Mouse (Mus musculus) forebrain, embryonic 15.5 days (tissue): ENCODE measurements around the gene Sec63. TPM values are rescaled to one million over a fixed set of nuclear protein-coding genes. Genes with fewer than 3 reads are reported as not detected.

Source experiments
- ATAC-seq: fragments of 200-750 bp; cut with Nextera tagmentation; replicated peaks from 2 replicates; pipeline ENCODE4 v1.8.0; 2017; ENCODE audit warnings: mild to moderate bottlenecking, moderate TSS enrichment, moderate library complexity
- H3K27ac ChIP-seq: fragments of 300-500 bp; sonication (generic); replicated peaks from 2 replicates; pipeline ENCODE4 v1.5.1; 2015; ENCODE audit warnings: mild to moderate bottlenecking, inconsistent platforms
- H3K27me3 ChIP-seq: fragments of 300-500 bp; sonication (generic); 2 replicates; pipeline ENCODE4 v1.6.1; 2015; ENCODE audit warnings: inconsistent platforms
- H3K36me3 ChIP-seq: fragments of 300-500 bp; sonication (generic); 2 replicates; pipeline ENCODE4 v1.6.1; 2015; ENCODE audit warnings: mild to moderate bottlenecking, inconsistent platforms
- H3K4me1 ChIP-seq: fragments of 300-500 bp; sonication (generic); 2 replicates; pipeline ENCODE4 v1.6.1; 2015; ENCODE audit warnings: inconsistent platforms
- H3K4me2 ChIP-seq: fragments of 300-500 bp; sonication (generic); replicated peaks from 2 replicates; pipeline ENCODE4 v1.6.1; 2015; ENCODE audit warnings: mild to moderate bottlenecking, inconsistent platforms
- H3K4me3 ChIP-seq: fragments of 300-500 bp; sonication (generic); 2 replicates; pipeline ENCODE4 v1.5.1; 2015; ENCODE audit warnings: mild to moderate bottlenecking, inconsistent platforms
- H3K9ac ChIP-seq: fragments of 300-500 bp; sonication (generic); replicated peaks from 2 replicates; pipeline ENCODE4 v1.6.1; 2015; ENCODE audit warnings: mild to moderate bottlenecking, inconsistent platforms
- H3K9me3 ChIP-seq: fragments of 300-500 bp; sonication (generic); 2 replicates; pipeline ENCODE4 v1.6.1; 2016; ENCODE audit warnings: inconsistent platforms
- WGBS: fragments of 180-500 bp; shearing (Covaris S2); methylation state at CpG from one replicate; pipeline ENCODE4 v1.1.7; 2015; ENCODE audit warnings: mixed read lengths; 5-methylcytosine and 5-hydroxymethylcytosine counted together
- polyA plus RNA-seq: library from polyadenylated mRNA; unstranded; fragments of >200 nt; fragmentation: Nextera tagmentation; extraction: Ambion mirVana; gene quantifications from 2 replicates; pipeline ENCODE4 v1.2.1, GENCODE M21; 2015

The Sec63 gene
- polyA plus RNA-seq, 1 experiment from 2014 or later, result 28.8 TPM

DNA sequence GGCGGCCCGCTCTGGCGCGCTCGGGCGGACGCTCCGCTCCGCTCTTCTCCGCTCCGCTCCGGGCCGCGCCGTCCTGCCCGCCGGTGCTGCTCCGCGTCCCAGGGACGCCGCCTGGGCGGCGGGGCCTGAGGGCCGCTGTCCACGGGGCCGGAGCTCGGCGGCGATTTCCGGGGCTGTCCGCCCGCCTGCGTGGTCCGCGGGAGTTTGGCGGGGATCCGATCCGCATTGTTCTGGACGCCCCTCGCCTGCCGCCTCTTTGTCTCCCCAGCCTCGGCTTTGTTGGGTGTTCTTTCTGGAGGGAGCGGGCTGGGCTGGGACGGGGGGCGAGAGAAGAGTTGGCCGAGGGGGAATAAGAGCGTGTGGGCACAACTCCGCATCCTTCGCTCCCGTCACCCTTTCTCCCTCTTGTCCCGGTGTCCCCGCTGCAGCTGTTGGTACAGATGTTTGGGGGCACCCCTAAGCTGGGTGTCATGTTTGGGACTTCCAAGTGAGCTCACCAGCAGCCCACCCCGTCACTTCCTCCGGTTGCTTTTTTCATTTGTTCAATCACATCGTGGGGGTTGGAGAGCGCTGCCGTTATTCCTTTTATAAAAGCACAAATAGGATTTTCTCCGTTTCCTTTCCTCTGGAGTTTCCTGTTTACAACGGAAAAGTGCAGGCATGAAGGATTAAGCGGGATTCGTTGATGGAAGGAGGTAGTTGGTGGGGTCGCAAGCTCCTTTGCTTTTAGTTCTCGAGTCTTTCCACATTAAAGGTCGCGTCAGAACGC is 789 bp downstream of the Sec63 start:
- H3K36me3 ChIP-seq, result no peaks in the 10 kb centered on the region
- ATAC-seq, result peak; percentile 78
- peak overlapping the region; percentile 94 for H3K4me3 ChIP-seq
- peak overlapping the region; percentile 92 for H3K27ac ChIP-seq
- H3K4me2 ChIP-seq, result peak overlapping the region; percentile 60
- no peaks in the 10 kb centered on the region for H3K27me3 ChIP-seq
- no peaks in the 10 kb centered on the region for H3K9me3 ChIP-seq
- WGBS, result under 1% methylated on average over 58 of the region's 66 CpGs
- H3K9ac ChIP-seq, result peak overlapping the region; percentile 96
- peaks cover 37% of the 10 kb centered on the region for H3K4me1 ChIP-seq

DNA sequence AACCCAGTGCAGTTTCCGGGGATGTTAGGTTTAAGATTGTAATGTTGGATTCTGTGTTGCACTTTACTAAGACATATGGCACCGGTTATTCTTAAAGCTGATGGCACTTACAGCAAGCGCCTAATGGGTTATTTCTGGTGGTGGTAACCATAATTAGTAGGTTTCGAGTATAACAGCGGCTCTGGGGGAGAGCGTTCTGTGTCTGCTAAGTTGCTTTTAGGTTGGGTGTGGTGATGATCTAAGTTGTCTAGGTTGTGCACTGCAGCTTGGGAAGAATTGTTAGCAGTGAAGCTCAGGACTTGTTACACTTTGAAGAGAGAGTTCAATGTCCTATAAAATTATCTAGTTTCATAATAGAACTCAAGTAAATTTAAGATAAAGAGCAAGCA is 1.4 kb downstream of the Sec63 start:
- no peaks in the 10 kb centered on the region for H3K27me3 ChIP-seq
- under 1% methylated on average over 6 of the region's 6 CpGs for WGBS
- peak overlapping the region; percentile 92 for H3K27ac ChIP-seq
- no peak for ATAC-seq
- no peaks in the 10 kb centered on the region for H3K9me3 ChIP-seq
- H3K4me3 ChIP-seq, result peak overlapping the region; percentile 94
- peak overlapping the region; percentile 60 for H3K4me2 ChIP-seq
- H3K9ac ChIP-seq, result peak overlapping the region; percentile 96
- no peaks in the 10 kb centered on the region for H3K36me3 ChIP-seq
- H3K4me1 ChIP-seq, result peaks cover 37% of the 10 kb centered on the region

DNA sequence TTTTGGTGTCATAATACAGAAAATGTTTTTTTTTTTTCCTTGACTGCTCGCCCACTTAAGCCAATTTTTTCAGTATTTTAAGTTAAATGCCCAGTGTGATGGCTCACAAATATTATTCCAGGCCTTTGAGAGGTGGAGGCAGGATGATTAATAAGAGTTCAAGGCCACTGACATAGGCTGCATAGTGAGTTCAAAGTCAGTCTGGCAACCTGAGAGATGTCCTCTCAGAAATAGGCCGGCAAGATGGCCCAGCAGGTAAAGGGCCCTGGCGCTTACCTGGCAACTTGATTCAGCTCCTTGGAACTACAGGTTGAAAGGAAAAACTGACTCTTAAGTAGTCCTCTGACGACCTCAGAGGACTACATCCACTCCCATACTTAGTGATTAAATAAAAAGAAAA is 1.9 kb downstream of the Sec63 start:
- peak overlapping the region; percentile 94 for H3K4me3 ChIP-seq
- H3K4me2 ChIP-seq, result peak overlapping the region; percentile 60
- H3K27ac ChIP-seq, result no peak overlapping the region
- no peak for ATAC-seq
- no peaks in the 10 kb centered on the region for H3K27me3 ChIP-seq
- H3K9me3 ChIP-seq, result no peaks in the 10 kb centered on the region
- 42% methylated on average over 4 of the region's 4 CpGs for WGBS
- no peaks in the 10 kb centered on the region for H3K36me3 ChIP-seq
- peak overlapping the region; percentile 36 for H3K9ac ChIP-seq
- H3K4me1 ChIP-seq, result peaks cover 37% of the 10 kb centered on the region

GRCm38 (mm10) chr10:42765344-42765743 is 4.0 kb downstream of the Sec63 start:
- Histone ChIP-seq H3K27me3 (no peaks in the 10 kb centered on the region), H3K4me1 (peaks cover 37% of the 10 kb centered on the region), H3K4me2 (no peak overlapping the region), H3K4me3 (no peak overlapping the region), H3K9me3 (no peaks in the 10 kb centered on the region), H3K9ac (no peak overlapping the region), H3K36me3 (no peaks in the 10 kb centered on the region), H3K27ac (no peak overlapping the region)
- no peak for ATAC-seq

DNA sequence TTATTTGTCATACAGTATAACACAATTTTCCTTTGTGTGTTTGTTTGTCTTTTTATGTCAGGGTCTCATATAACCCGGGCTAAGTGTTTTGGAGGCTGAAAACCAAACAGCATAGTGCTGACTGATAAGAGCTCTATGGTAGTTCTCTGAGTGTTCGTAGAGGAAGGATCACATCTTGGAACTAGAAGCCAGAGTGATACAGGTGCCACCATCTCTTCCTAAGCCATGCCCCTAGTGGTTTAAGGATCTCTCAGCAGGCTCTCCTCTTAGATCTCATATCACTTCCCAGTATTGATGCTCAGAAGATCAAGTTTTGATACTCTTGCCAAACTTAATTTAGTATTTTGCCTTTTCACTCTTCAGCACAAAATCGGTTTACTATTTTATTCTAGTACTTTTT is 14.2 kb downstream of the Sec63 start:
- 0 out of 2 replicates have a peak, but pooled peaks cover 3% of the 10 kb centered on the region for H3K4me1 ChIP-seq
- no peak overlapping the region for H3K27ac ChIP-seq
- no peaks in the 10 kb centered on the region for H3K36me3 ChIP-seq
- no peaks in the 10 kb centered on the region for H3K9me3 ChIP-seq
- 91% methylated on average over 3 of the region's 3 CpGs for WGBS
- H3K27me3 ChIP-seq, result no peaks in the 10 kb centered on the region
- no peak overlapping the region for H3K4me3 ChIP-seq
- H3K9ac ChIP-seq, result no peak overlapping the region
- no peak overlapping the region for H3K4me2 ChIP-seq
- no peak for ATAC-seq

DNA sequence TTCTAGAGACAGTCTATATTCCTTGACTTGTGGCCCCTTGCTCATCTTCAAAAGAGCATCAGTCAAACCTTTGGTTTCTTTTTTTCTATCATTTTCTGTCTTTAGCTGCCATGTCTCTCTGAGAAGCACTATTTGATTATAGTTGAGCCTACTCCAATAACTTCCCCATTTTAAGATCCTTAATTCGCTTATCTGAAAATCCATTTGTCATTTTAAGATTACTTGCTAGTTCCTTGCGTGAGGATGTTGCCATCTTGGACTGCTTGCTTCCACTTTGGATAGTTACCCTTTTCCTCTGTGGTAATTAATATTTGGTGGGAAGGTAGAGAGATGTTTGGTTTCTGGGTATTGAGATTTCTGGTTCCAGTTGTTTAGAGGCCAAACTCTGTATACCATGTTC is 19.5 kb downstream of the Sec63 start:
- Histone ChIP-seq H3K4me1 (no peaks in the 10 kb centered on the region), H3K36me3 (0 out of 2 replicates have a peak, but pooled peaks cover 5% of the 10 kb centered on the region), H3K4me2 (no peak overlapping the region), H3K27me3 (no peaks in the 10 kb centered on the region), H3K4me3 (no peak overlapping the region), H3K9ac (no peak overlapping the region), H3K27ac (no peak overlapping the region), H3K9me3 (no peaks in the 10 kb centered on the region)
- ATAC-seq, result no peak
- 96% methylated on average over 2 of the region's 2 CpGs for WGBS

GRCm38 (mm10) chr10:42781672-42782071 is 20.4 kb downstream of the Sec63 start:
- H3K9ac ChIP-seq, result no peak overlapping the region
- no peak overlapping the region for H3K27ac ChIP-seq
- no peaks in the 10 kb centered on the region for H3K9me3 ChIP-seq
- 0 out of 2 replicates have a peak, but pooled peaks cover 7% of the 10 kb centered on the region for H3K36me3 ChIP-seq
- WGBS, result 71% methylated on average over 3 of the region's 3 CpGs
- H3K4me3 ChIP-seq, result no peak overlapping the region
- no peaks in the 10 kb centered on the region for H3K4me1 ChIP-seq
- no peaks in the 10 kb centered on the region for H3K27me3 ChIP-seq
- no peak overlapping the region for H3K4me2 ChIP-seq
- ATAC-seq, result no peak

DNA sequence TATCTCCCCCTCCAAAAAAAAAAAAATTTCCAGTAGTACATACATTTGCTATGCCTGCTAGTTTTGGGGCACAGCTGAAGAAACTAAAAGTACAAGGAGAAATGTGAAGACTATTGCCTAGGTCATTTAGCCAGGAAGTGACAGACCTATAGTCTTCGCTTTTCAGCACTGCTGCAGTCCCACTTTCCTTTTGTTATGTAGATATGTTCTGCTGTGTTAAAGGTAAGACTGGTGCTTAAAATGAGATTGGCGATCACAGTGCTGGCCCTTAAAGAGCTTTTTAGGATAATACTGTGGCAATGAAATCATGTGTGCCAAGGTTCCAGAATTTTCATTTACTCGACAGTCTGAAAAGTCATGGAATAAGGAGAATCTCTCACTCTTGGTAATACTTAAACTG is 39.6 kb downstream of the Sec63 start:
- no peak overlapping the region for H3K4me3 ChIP-seq
- H3K4me1 ChIP-seq, result no peaks in the 10 kb centered on the region
- no peak overlapping the region for H3K27ac ChIP-seq
- no peaks in the 10 kb centered on the region for H3K27me3 ChIP-seq
- peaks cover 59% of the 10 kb centered on the region for H3K36me3 ChIP-seq
- no peaks in the 10 kb centered on the region for H3K9me3 ChIP-seq
- 57% methylated on average over 3 of the region's 3 CpGs for WGBS
- no peak overlapping the region for H3K4me2 ChIP-seq
- no peak for ATAC-seq
- H3K9ac ChIP-seq, result no peak overlapping the region

- H3K36me3 ChIP-seq, result peaks cover 62% of the 10 kb centered on the region
- H3K4me2 ChIP-seq, result no peak overlapping the region
- no peaks in the 10 kb centered on the region for H3K4me1 ChIP-seq
- no peak overlapping the region for H3K9ac ChIP-seq
- WGBS, result 49% methylated on average over 6 of the region's 6 CpGs
- H3K27me3 ChIP-seq, result no peaks in the 10 kb centered on the region
- no peak for ATAC-seq
- H3K27ac ChIP-seq, result no peak overlapping the region
- no peak overlapping the region for H3K4me3 ChIP-seq
- H3K9me3 ChIP-seq, result no peaks in the 10 kb centered on the region
Observed at GRCm38 (mm10) chr10:42825923-42826322, 64.6 kb downstream of the Sec63 start.

DNA sequence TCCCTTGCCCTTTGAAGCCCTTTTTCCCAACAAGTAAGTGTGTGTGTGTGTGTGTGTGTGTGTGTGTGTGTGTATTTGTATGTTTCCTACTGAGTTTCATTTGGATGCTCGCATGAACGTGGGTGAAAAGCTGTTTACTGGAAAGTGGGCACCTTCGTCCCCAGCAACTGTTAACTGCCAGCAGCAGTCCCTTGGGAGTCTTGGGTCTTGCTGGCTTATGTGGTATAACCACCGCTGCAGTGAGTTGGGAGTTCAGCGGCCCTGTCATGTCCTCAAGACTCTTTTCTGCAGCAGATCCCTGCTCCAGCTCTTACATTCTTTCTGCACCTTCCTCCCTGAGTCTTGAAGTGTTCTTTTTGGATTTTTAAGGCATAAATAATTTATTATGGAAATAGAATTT is 65.9 kb downstream of the Sec63 start:
- no peak overlapping the region for H3K4me3 ChIP-seq
- 88% methylated on average over 5 of the region's 5 CpGs for WGBS
- peaks cover 61% of the 10 kb centered on the region for H3K36me3 ChIP-seq
- no peak overlapping the region for H3K9ac ChIP-seq
- H3K27me3 ChIP-seq, result no peaks in the 10 kb centered on the region
- no peak for ATAC-seq
- no peak overlapping the region for H3K4me2 ChIP-seq
- H3K27ac ChIP-seq, result no peak overlapping the region
- no peaks in the 10 kb centered on the region for H3K4me1 ChIP-seq
- H3K9me3 ChIP-seq, result no peaks in the 10 kb centered on the region

- Histone ChIP-seq H3K27ac (no peak overlapping the region), H3K36me3 (peaks cover 41% of the 10 kb centered on the region), H3K4me1 (peaks cover 13% of the 10 kb centered on the region), H3K4me3 (no peak overlapping the region), H3K4me2 (no peak overlapping the region), H3K27me3 (no peaks in the 10 kb centered on the region), H3K9me3 (no peaks in the 10 kb centered on the region), H3K9ac (no peak overlapping the region)
- WGBS, result 91% methylated on average over 2 of the region's 2 CpGs
- no peak for ATAC-seq
Observed at GRCm38 (mm10) chr10:42830007-42830406, 68.7 kb downstream of the Sec63 start.

DNA sequence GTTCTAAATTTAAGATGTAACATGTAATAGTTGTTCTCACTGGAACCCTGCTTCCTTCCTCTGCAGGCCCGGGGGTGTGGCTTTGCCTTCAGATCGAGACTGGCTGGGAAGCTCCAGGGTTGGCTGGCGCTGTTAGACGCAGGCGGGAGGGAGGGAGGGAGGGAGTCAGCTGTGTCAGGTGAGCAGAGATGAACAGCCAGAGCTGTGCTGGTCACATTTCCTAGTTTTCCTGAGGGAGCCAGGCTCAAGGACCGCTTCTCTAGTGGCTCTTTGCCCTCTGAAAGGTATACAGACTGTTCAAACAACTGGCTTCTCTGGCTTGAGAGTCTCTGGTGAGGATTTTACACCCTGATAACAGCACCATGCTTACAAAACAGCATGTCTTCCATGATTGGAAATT is 69.1 kb downstream of the Sec63 start:
- Histone ChIP-seq H3K9me3 (no peaks in the 10 kb centered on the region), H3K9ac (no peak overlapping the region), H3K27me3 (no peaks in the 10 kb centered on the region), H3K4me1 (peaks cover 13% of the 10 kb centered on the region), H3K27ac (no peak overlapping the region), H3K4me2 (no peak overlapping the region), H3K36me3 (peaks cover 37% of the 10 kb centered on the region), H3K4me3 (no peak overlapping the region)
- ATAC-seq, result no peak
- 53% methylated on average over 6 of the region's 6 CpGs for WGBS

- H3K36me3 ChIP-seq, result peaks cover 34% of the 10 kb centered on the region
- no peak overlapping the region for H3K4me2 ChIP-seq
- 27% methylated on average over 4 of the region's 4 CpGs for WGBS
- no peaks in the 10 kb centered on the region for H3K9me3 ChIP-seq
- no peak overlapping the region for H3K9ac ChIP-seq
- H3K27me3 ChIP-seq, result no peaks in the 10 kb centered on the region
- peaks cover 18% of the 10 kb centered on the region for H3K4me1 ChIP-seq
- 0 out of 2 replicates have a peak, but pooled peaks have one; percentile 12 for ATAC-seq
- H3K4me3 ChIP-seq, result no peak overlapping the region
- H3K27ac ChIP-seq, result peak overlapping the region; percentile 69
Observed at GRCm38 (mm10) chr10:42832677-42833076, 71.4 kb downstream of the Sec63 start.
